Mouse (Mus musculus) cerebellum, adult 11-12 months (tissue): ENCODE data around the gene Fubp3.
"Not testable (repeated sequence)": the region's sequence is repeated elsewhere in the genome, so short reads cannot be mapped to it uniquely, and the experiment has no call there.

Experiments used
- DNase-seq: peaks from one replicate; pipeline ENCODE4 v3.0.0; 2022

The Fubp3 gene

DNA sequence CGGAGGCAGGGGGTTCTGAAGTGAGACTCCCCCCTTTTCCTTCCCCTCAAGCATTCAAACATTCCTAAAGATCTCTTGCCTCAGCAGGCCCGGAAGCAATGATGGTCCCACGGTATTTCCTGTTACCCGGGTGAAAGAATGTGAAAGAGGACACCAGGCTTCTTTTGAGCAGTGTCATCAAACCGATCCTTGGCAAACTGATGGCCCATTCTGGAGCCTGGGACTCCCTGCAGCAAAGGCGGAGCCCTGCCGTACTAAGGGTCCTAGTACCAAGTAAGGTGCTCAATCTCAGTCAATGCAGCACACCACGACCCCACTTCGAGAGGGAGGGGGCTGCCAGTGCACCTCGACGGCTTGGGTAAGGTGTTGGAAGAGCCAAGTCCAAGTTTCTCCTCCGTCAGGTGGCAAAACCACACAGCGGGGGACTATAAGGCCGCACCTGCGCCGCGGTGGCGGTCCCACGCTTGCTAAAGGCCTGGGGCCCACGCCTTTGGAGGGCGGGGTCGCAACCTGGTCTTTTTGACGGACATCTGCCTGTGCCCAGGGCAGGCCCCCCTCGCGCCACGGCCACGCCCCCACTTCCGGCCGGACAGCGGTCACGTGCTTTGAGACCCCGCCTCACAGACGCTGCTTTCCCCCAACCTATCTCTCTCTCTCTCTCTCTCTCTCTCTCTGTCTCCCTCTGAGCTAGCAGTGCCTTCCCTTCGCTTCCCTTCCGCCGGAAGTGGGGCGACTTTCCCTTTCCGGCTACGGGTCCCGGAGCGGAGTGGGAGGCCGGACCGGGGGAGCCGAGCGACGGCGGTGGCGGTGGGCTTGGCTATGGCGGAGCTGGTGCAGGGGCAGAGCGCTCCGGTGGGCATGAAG is at the start of gene Fubp3:
TSS of gene Fubp3 (plus strand) at position 601 of the 864 bp plus-strand sequence.
- DNase-seq, result peak; percentile 87

DNA sequence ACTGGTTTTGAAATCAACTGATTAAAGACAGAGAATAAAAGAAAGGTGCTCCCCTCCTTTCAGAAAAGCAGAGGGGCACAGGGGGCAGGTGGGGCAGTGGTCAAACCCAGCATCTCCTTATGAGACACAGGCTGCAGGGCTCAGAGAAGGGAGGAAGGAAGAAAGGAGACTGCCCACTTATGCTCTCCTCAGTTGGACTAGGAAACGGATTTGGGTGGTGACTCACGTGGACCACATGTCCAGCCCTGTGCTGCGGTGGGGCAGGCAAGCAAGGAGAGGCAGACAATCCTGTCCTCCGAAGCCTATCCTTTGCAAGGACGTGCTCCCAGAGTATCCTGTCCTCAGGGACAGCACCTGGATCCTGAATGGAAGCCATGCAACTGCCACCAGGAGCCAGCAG is 47.8 kb upstream of the Fubp3 start:
- DNase-seq, result no peak

DNA sequence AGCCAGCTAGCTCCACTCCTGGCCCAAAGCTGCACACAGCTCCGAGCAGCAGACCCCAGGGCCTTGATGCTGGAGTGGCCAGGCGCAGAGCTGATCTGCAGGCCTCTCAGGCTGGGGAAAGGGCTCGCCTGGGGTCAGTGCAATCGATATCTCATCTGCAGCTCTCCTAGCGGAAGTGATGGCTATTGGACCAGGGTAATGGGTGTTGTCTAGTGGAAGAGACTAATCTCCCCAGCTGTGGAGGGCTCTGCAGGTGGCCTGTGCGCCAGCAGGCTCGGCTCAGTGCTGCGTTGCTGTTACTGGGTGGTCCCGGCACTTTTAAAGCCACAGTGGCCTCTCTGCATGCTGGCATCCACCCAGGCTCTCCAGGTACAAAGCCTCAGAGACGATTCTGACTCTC is 46.7 kb upstream of the Fubp3 start:
- no peak for DNase-seq

- DNase-seq, result no peak
Measured at GRCm38 (mm10) chr2:31530201-31530600, 42.2 kb upstream of the Fubp3 start.

DNA sequence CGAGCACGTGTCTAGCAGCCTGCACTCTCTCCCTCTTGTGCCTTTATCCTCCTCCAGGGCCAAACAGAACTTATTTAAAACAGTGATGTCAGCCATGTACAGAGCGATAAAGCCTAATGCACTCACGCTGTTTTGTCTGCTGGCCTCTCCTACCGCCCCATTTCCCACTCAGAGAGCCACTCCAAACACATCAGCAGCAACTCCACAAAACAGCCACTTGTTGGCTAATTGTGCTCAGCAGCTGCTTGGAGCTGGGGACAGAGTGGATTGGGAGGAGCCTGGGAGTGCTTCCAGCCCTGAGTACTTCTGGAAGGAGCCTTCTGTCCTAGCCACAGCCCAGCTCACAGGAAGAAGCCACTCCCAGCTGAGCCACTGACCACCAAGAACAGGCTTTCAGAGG is 35.4 kb upstream of the Fubp3 start:
- no peak for DNase-seq

DNA sequence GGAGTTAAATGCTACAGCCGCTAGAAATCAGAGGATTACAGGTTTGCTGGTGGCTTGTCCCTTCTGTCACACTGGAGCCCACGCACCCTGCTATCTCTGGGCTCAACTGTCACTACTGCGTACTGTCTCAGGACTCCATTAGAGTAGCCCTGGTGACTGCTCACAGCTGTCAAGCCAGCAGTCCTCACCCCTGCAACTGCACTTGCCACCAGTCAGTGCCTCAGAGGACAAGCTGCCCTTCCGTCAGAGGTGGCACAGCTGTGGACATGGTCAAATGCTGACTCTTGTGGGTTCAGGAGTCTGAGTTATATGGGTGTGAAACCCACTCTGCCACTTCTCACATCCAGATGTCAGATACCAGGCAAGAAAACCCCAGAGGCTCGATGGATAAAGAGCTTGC is 33.7 kb upstream of the Fubp3 start:
- no peak for DNase-seq

DNA sequence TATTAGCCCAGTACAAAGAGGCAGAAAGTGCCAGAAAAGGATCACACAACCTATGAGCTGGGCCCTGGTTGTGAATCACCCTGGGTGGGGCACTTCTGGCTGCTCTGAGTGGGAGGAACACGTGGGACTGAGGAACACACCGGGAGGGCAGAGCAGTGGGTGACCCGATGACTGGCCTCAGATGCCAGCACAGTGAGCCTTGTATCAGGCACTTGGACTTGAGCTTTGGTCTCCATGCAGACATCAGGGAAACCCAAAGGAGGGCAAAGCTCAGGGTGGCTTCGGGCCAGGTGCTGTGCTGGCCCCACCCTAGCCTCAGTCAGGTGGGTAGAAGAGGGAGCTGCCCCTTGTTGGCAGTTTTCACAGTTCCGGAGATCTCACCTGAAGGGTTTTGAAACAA is 30.9 kb upstream of the Fubp3 start:
- no peak for DNase-seq

DNA sequence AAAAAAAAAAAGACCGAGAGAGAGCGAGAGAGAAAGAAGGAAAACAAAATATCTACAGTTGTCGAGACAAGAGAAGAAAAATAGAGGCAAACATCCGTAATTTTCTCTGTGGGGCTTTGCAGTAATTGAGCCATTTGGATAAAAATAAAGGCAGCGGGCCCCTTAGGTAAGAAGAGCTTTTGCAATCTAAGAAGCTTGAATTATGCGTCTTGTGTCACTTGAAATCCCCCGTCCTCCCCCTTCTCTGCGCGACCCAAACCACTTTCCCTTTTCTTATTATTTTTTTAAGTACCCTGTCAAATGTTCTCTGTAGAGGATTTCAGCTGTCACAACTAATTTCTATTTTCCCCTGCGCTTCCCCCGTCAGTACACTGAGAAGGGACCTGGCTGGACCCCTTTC is 24.7 kb upstream of the Fubp3 start:
- DNase-seq, result no peak

GRCm38 (mm10) chr2:31550503-31550902 is 21.9 kb upstream of the Fubp3 start:
- no peak for DNase-seq

DNA sequence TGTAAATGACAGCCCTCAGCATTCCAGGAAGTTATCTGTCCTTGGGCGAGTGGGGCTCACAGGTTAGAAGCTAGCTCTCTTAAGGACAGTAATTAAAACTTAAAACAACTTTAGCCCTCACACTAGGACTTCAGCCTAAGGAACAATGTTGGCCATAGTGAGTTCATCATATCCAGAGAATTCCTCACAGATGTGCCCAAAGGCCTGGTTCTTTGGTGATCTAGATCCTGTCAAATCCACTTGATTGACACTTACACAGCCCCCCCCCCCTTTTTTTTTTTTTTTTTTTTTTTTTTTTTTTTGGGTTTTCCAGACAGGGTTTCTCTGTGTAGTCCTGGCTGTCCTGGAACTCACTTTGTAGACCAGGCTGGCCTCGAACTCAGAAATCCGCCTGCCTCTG is 21.1 kb upstream of the Fubp3 start:
- DNase-seq, result not testable (repeated sequence)

DNA sequence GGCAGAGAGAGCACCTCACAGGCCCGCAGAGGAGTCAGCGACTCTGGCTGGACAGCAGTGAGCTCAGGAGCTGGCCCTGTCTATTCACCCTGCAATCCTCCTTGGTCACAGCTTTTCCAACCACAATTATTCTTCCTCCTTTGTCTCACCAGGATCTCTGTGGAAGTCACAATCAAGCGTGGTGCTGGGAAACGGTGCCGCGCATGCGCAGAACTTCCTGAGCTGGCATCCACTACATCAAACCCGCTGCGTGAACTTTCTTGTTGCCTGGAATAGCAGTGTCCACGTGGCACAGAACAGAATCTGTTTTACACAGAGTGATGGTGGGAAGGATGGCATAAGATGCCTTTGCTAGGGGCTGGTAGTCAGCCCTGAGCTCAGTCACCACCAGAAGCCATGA is 20.5 kb upstream of the Fubp3 start:
- DNase-seq, result no peak

- DNase-seq, result no peak
Measured at GRCm38 (mm10) chr2:31554619-31555018, 17.8 kb upstream of the Fubp3 start.

DNA sequence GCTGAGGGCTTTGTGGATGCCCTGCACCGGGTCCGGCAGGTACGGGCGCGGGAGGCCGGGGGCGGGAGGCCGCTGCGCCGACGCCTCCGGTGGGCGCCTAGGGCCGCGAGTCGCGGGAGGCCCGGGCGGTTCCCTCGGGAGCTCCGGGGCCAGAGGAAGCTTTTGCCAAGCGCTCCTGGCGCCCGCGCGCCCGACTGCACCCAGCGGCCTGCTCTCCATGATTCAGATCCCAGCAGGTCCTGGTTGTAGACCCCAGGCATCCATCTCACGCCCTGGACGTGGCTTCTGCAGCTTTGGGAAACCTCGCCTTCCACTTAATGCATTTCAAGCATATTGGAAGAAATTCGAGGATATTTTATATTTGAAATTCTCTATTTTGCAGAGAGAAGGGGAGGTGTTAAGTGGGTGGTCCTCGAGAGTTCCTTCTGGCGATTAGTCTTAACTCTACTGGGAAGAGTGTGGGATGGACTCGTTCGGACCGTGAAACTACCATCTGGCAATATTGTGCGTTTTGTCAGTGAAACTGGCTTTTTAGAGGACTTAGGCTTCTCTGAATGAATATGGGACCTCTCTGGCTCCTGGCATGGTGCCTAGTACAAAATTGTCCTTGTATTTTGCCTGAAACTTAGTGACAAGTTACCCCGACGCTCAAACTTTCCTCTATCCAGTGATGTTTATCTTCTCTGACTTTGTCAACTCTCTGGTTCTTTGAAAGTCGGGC is 624 bp downstream of the Fubp3 start:
- DNase-seq, result peak; percentile 12

GRCm38 (mm10) chr2:31581617-31582016 is 9.2 kb downstream of the Fubp3 start:
- no peak for DNase-seq

DNA sequence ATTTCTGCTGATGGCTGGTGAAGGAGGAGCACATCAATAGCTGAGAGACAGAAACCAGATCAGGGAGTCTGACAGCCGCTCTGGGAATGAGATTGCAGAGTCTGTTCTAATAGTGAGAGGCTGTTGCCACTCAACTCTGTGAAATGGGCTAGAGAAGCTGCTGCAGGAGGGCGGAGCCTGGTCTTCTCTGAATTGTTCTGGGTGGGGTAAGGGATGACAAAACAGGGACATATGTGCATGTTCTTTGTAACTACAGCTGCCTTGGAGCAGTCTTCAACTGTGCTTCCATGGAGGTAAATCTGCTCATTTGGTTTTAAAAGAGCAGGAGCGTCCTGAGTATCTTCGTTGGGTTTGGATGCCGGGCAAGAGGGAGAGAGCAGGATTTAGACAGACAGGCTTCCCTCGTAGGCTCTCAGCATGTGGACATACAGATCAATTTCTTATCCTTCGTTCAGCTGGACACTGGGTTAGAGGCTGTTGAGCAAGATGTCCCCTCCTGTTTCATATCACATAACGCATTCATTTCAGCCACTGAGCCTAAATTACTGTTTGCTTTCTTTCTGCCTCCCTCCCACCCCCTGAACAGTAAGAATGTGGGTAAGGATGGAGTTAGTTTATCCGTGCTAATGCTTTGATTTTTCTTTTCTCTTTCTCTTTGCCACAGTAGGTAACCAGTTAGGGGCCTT is 19.5 kb downstream of the Fubp3 start:
- no peak for DNase-seq

DNA sequence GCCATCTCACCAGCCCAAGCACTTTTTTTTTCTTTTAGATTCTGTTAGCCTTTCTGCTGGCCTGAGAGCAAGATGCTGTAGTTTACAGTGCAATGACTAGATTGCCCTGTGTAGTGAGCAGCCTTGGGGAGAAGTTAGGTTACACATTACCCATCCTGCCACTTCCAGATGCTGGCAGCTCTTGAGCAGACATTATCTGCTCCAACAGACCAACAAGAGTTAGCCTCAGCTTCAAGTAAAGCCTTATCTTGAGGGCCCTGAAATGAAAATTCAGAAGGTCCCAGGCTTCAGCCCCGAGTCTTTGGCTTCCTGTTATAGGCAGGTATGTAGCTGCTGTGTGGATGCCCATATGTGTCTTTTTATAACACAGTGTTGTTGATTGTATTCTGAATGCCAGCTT is 35.1 kb downstream of the Fubp3 start:
- no peak for DNase-seq

GRCm38 (mm10) chr2:31609859-31610261 is 37.4 kb downstream of the Fubp3 start:
- no peak for DNase-seq

- DNase-seq, result no peak
Measured at GRCm38 (mm10) chr2:31610922-31611321, 38.5 kb downstream of the Fubp3 start.

DNA sequence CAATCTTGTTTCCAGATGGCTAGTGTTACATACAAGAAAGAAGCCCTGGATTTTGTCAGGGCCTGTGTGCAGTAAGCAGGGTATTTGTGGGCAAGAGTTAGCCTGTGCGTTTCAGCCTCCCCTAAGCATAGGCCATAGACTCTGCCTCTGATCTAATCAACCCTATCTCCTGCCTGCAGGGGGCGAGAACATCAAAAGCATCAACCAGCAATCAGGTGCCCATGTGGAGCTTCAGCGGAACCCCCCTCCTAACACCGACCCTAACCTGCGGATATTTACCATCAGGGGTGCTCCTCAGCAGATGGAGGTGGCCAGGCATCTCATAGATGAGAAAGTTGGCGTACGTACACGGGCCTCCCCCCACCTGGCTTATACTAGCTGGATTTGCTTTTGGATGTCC is 38.9 kb downstream of the Fubp3 start:
- no peak for DNase-seq

DNA sequence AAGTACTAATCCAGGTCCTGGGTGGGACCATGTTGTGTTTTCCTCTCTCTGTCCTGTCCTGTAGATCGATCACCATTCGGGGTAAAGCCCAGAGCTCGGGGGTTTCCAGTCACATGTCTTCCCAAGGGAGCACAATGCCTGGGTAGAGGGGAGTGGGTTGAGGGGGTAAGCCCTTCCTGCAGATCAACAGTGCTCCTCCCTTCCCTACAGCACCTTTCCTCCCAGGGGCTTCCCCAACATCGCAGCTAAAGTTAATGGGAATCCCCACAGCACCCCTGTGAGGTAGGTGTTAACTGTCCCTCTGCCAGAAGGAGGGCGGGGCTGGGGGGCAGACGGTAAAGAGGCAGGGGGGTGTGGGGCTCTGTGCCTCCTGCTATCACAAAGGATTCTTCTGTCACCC is 40.2 kb downstream of the Fubp3 start:
- no peak for DNase-seq

GRCm38 (mm10) chr2:31613781-31614180 is 41.3 kb downstream of the Fubp3 start:
- DNase-seq, result no peak

GRCm38 (mm10) chr2:31618484-31619161 is 46.2 kb downstream of the Fubp3 start:
- DNase-seq, result no peak

GRCm38 (mm10) chr2:31619208-31619607 is 46.8 kb downstream of the Fubp3 start:
- DNase-seq, result no peak
